ENCODE assay signal across 19 mouse cellular contexts in genomic region chr6:49831579-49831978, GRCm38 (mm10). TPM values are rescaled to one million over a fixed set of nuclear protein-coding genes. Genes with fewer than 3 reads are reported as not detected.
"Had no signal": no experiment of that assay in that cellular context is flagged by ENCODE, and none has a peak within 500 bp of the region (broad histone marks: within the 10 kb centered on the region; RNA-seq: fewer than 3 reads in every experiment).

No protein-coding gene starts in this region.

- DNase-seq: gastrocnemius, adult 2 months; gastrocnemius, postnatal 10 days; gastrocnemius, postnatal 25 days; heart, adult 2 months; heart, postnatal 4 days; kidney, adult 18-20 months; kidney, adult 8-10 months; kidney, postnatal 10 days; kidney, postnatal 25 days; kidney, postnatal 4 days; liver; liver, embryonic 13.5 days had no signal

- ATAC-seq: hindbrain, embryonic 16.5 days; inflammation-experienced regulatory T-cells, adult 6 months; intestine, embryonic 15.5 days; intestine, postnatal 0 days had no signal

RNA-seq across cellular contexts. Expression of gene Npy, which starts 9.1 kb away (rescaled TPM):
- total RNA-seq: gastrocnemius, adult 2 months; gastrocnemius, postnatal 10 days; gastrocnemius, postnatal 25 days; gastrocnemius, postnatal 4 days; granulocyte monocyte progenitor cell, adult 5-6 weeks; heart, adult 2 months; heart, postnatal 25 days had no signal
